Mouse (Mus musculus) limb, embryonic 12.5 days (tissue): ENCODE measurements around the gene Gdpd2. TPM values are rescaled to one million over a fixed set of nuclear protein-coding genes. Genes with fewer than 3 reads are reported as not detected.

ENCODE experiments used
- ATAC-seq: fragments of 200-750 bp; cut with Nextera tagmentation; 2 replicates; pipeline ENCODE4 v1.8.0; 2017; ENCODE audit warnings: low read depth, moderate TSS enrichment; ENCODE audit not compliant: insufficient number of reproducible peaks, insufficient read depth, low FRiP score, low TSS enrichment
- H3K27ac ChIP-seq: fragments of 300-500 bp; sonication (generic); 2 replicates; pipeline ENCODE4 v1.5.1; 2016; ENCODE audit warnings: mild to moderate bottlenecking, moderate library complexity
- H3K27me3 ChIP-seq: fragments of 300-500 bp; sonication (generic); 2 replicates; pipeline ENCODE4 v1.6.1; 2016; ENCODE audit warnings: mild to moderate bottlenecking, moderate library complexity
- H3K36me3 ChIP-seq: fragments of 300-500 bp; sonication (generic); 2 replicates; pipeline ENCODE4 v1.6.1; 2016; ENCODE audit warnings: mild to moderate bottlenecking, moderate library complexity
- H3K4me1 ChIP-seq: fragments of 300-500 bp; sonication (generic); replicated peaks from 2 replicates; pipeline ENCODE4 v1.6.1; 2016
- H3K4me2 ChIP-seq: fragments of 300-500 bp; sonication (generic); 2 replicates; pipeline ENCODE4 v1.6.1; 2016; ENCODE audit warnings: mild to moderate bottlenecking, moderate library complexity
- H3K4me3 ChIP-seq: fragments of 300-500 bp; sonication (generic); replicated peaks from 2 replicates; pipeline ENCODE4 v1.5.1; 2016; ENCODE audit warnings: mild to moderate bottlenecking
- H3K9ac ChIP-seq: fragments of 300-500 bp; sonication (generic); replicated peaks from 2 replicates; pipeline ENCODE4 v1.6.1; 2016; ENCODE audit warnings: mild to moderate bottlenecking, moderate library complexity
- H3K9me3 ChIP-seq: fragments of 300-500 bp; sonication (generic); 2 replicates; pipeline ENCODE4 v1.6.1; 2016; ENCODE audit warnings: mild to moderate bottlenecking, moderate library complexity
- WGBS: fragments of 180-500 bp; shearing (Covaris S2); methylation state at CpG from one replicate; pipeline ENCODE4 v1.1.7; 2016; 5-methylcytosine and 5-hydroxymethylcytosine counted together
- polyA plus RNA-seq: library from polyadenylated mRNA; unstranded; fragments of >200 nt; fragmentation: Nextera tagmentation; extraction: Ambion mirVana; gene quantifications from 2 replicates; pipeline ENCODE4 v1.2.1, GENCODE M21; 2016

Gdpd2 gene
- polyA plus RNA-seq, 1 experiment from 2014 or later = 1.9 TPM

GRCm38 (mm10) chrX:100739443-100739842 is 9.8 kb downstream of the Gdpd2 start:
- Histone ChIP-seq H3K27ac (no peak overlapping the region), H3K27me3 (peaks cover 37% of the 10 kb centered on the region), H3K4me1 (no peaks in the 10 kb centered on the region), H3K36me3 (no peaks in the 10 kb centered on the region), H3K9ac (no peak overlapping the region; the same call in 1 of the 2 replicates), H3K9me3 (0 out of 2 replicates have a peak, but pooled peaks cover 6% of the 10 kb centered on the region), H3K4me3 (peak overlapping the region; percentile 31), H3K4me2 (peak overlapping the region; percentile 58)
- WGBS = 23% methylated on average over 10 of the region's 10 CpGs
- peak; percentile 86 for ATAC-seq

GRCm38 (mm10) chrX:100740785-100741184 is 11.1 kb downstream of the Gdpd2 start:
- Histone ChIP-seq H3K36me3 (no peaks in the 10 kb centered on the region), H3K4me1 (no peaks in the 10 kb centered on the region), H3K9me3 (0 out of 2 replicates have a peak, but pooled peaks cover 6% of the 10 kb centered on the region), H3K27me3 (peaks cover 34% of the 10 kb centered on the region), H3K4me2 (no peak overlapping the region), H3K9ac (no peak overlapping the region), H3K4me3 (no peak overlapping the region), H3K27ac (no peak overlapping the region)
- 55% methylated on average over 6 of the region's 6 CpGs for WGBS
- no peak for ATAC-seq

- H3K4me3 ChIP-seq = no peak overlapping the region
- WGBS = 17% methylated on average over 10 of the region's 10 CpGs
- H3K4me1 ChIP-seq = no peaks in the 10 kb centered on the region
- no peak overlapping the region for H3K9ac ChIP-seq
- H3K27ac ChIP-seq = no peak overlapping the region
- H3K27me3 ChIP-seq = peaks cover 26% of the 10 kb centered on the region
- H3K9me3 ChIP-seq = 0 out of 2 replicates have a peak, but pooled peaks cover 6% of the 10 kb centered on the region
- ATAC-seq = no peak
- no peaks in the 10 kb centered on the region for H3K36me3 ChIP-seq
- H3K4me2 ChIP-seq = no peak overlapping the region
Measured at GRCm38 (mm10) chrX:100741940-100742339, 12.3 kb downstream of the Gdpd2 start.

GRCm38 (mm10) chrX:100765855-100766254 is 36.2 kb downstream of the Gdpd2 start:
- H3K4me3 ChIP-seq = no peak overlapping the region
- no peak overlapping the region for H3K4me2 ChIP-seq
- H3K9me3 ChIP-seq = no peaks in the 10 kb centered on the region
- peaks cover 39% of the 10 kb centered on the region for H3K27me3 ChIP-seq
- ATAC-seq = no peak
- H3K36me3 ChIP-seq = no peaks in the 10 kb centered on the region
- H3K9ac ChIP-seq = no peak overlapping the region
- peaks cover 4% of the 10 kb centered on the region; the same call in 1 of the 2 replicates for H3K4me1 ChIP-seq
- H3K27ac ChIP-seq = no peak overlapping the region
- 68% methylated on average over 6 of the region's 6 CpGs for WGBS

- H3K4me3 ChIP-seq = peak within 1 kb of the TSS; percentile 53
- no peaks in the 10 kb centered on the region for H3K9me3 ChIP-seq
- no peaks in the 10 kb centered on the region for H3K36me3 ChIP-seq
- no peak within 1 kb of the TSS for H3K27ac ChIP-seq
- 21% methylated on average over 26 of the region's 26 CpGs for WGBS
- H3K27me3 ChIP-seq = peaks cover 39% of the 10 kb centered on the region
- peak within 1 kb of the TSS; percentile 84 for H3K4me2 ChIP-seq
- H3K9ac ChIP-seq = peak within 1 kb of the TSS; percentile 53
- peak; percentile 42; the same call in 1 of the 2 replicates for ATAC-seq
- H3K4me1 ChIP-seq = peaks cover 4% of the 10 kb centered on the region; the same call in 1 of the 2 replicates
Measured at GRCm38 (mm10) chrX:100767181-100767884, 37.7 kb downstream of the Gdpd2 start, which contains the start of gene Dlg3. Gene Dlg3, plus strand, starts transcription at chrX:100767722.

GRCm38 (mm10) chrX:100767885-100768626 is 38.4 kb downstream of the Gdpd2 start:
- Histone ChIP-seq H3K4me2 (peak overlapping the region; percentile 84), H3K9ac (peak overlapping the region; percentile 53), H3K4me1 (peaks cover 4% of the 10 kb centered on the region; the same call in 1 of the 2 replicates), H3K27ac (no peak overlapping the region), H3K4me3 (peak overlapping the region; percentile 53), H3K36me3 (no peaks in the 10 kb centered on the region), H3K9me3 (no peaks in the 10 kb centered on the region), H3K27me3 (peaks cover 39% of the 10 kb centered on the region)
- 34% methylated on average over 21 of the region's 36 CpGs for WGBS
- peak; percentile 56; the same call in 1 of the 2 replicates for ATAC-seq

- no peak overlapping the region for H3K27ac ChIP-seq
- ATAC-seq = no peak
- no peaks in the 10 kb centered on the region for H3K9me3 ChIP-seq
- H3K4me1 ChIP-seq = peaks cover 4% of the 10 kb centered on the region; the same call in 1 of the 2 replicates
- WGBS = 83% methylated on average over 5 of the region's 5 CpGs
- H3K27me3 ChIP-seq = peaks cover 39% of the 10 kb centered on the region
- no peak overlapping the region for H3K4me3 ChIP-seq
- H3K36me3 ChIP-seq = no peaks in the 10 kb centered on the region
- no peak overlapping the region for H3K9ac ChIP-seq
- no peak overlapping the region for H3K4me2 ChIP-seq
Measured at GRCm38 (mm10) chrX:100769281-100769680, 39.6 kb downstream of the Gdpd2 start.

GRCm38 (mm10) chrX:100774341-100774811 is 44.7 kb downstream of the Gdpd2 start:
- Histone ChIP-seq H3K9me3 (no peaks in the 10 kb centered on the region), H3K36me3 (no peaks in the 10 kb centered on the region), H3K9ac (peak overlapping the region; percentile 69), H3K4me3 (peak overlapping the region; percentile 44), H3K27ac (no peak overlapping the region), H3K4me1 (peaks cover 3% of the 10 kb centered on the region), H3K27me3 (peaks cover 25% of the 10 kb centered on the region), H3K4me2 (peak overlapping the region; percentile 55)
- no peak for ATAC-seq
- WGBS = 13% methylated on average over 23 of the region's 23 CpGs

GRCm38 (mm10) chrX:100775405-100775804 is 45.7 kb downstream of the Gdpd2 start:
- Histone ChIP-seq H3K27me3 (peaks cover 15% of the 10 kb centered on the region), H3K9me3 (no peaks in the 10 kb centered on the region), H3K4me1 (peaks cover 8% of the 10 kb centered on the region), H3K36me3 (no peaks in the 10 kb centered on the region), H3K27ac (no peak overlapping the region), H3K4me3 (no peak overlapping the region), H3K9ac (no peak overlapping the region), H3K4me2 (no peak overlapping the region)
- ATAC-seq = no peak
- 85% methylated on average over 3 of the region's 3 CpGs for WGBS

GRCm38 (mm10) chrX:100776494-100776893 is 46.8 kb downstream of the Gdpd2 start:
- Histone ChIP-seq H3K36me3 (no peaks in the 10 kb centered on the region), H3K27me3 (peaks cover 15% of the 10 kb centered on the region), H3K4me1 (peaks cover 8% of the 10 kb centered on the region)

More at GRCm38 (mm10) chrX:100776494-100776893, 46.8 kb downstream of the Gdpd2 start:
- WGBS = 21% methylated on average over 9 of the region's 9 CpGs
- Histone ChIP-seq H3K9me3 (no peaks in the 10 kb centered on the region), H3K27ac (peak overlapping the region; percentile 93), H3K4me3 (peak overlapping the region; percentile 57), H3K4me2 (peak overlapping the region; percentile 61), H3K9ac (no peak overlapping the region)
- ATAC-seq = peak; percentile 55
